Mouse (Mus musculus): ENCODE results near the gene Stra6l.

DNA sequence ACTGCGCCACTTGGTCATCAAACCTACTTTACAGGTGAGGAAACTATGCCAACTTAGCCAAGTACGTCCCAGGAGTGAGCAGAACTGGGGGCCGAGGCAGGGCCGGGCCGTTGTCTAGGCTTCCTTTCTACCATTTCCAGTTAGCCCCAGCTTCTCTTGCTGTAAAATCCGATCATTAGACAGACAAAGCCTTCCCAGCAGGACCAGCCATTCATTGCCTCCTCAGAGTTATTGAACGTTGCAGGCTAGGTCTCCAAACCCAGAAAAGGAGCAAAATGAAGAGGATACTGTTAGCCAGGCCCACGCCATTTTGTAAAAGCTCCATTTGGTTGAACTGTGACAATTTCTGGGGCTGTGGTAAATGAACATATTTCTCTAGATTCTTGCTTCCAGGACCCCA lies 19.0 kb downstream of the Stra6l start:
- TF ChIP-seq CTCF (IDR thresholded peaks at IDR 0.05; ENCODE audit: extremely low read depth, insufficient read length, insufficient replicate concordance, low read depth, low read length) (no peak), POLR2A (IDR thresholded peaks at IDR 0.05; ENCODE audit: low read depth, low read length) (no peak)
